In the genomic region with DNA sequence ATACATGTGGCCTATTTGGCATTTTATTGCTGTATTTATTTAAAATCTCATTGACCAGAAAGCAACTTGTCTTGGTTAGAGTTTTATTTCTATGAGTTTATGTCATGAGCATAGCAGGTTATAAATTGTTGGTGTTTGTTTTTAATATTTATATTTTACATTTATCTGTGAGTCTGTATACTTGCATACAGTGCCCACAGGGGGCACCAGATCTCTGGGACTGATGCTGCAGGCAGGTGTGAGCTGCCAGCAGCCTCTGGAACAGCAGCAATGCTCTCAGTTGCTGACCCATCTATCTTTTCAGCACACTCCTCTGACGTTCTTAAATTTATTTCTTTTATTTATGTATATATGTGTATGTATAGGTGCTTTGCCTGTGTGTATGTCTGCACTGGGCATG, we compare ENCODE assay signal across 34 mouse cellular contexts. TPM values are rescaled to one million over a fixed set of nuclear protein-coding genes. Genes with fewer than 3 reads are reported as not detected.
DNase-seq lines count a peak whose midpoint lies in the region; ATAC-seq and TF ChIP-seq lines count a peak whose summit lies in the region.
"Had no signal": no experiment of that assay in that cellular context is flagged by ENCODE, and none has a peak within 500 bp of the region (broad histone marks: within the 10 kb centered on the region; RNA-seq: fewer than 3 reads in every experiment).

No protein-coding gene starts in this region.

- no peak overlapping the region for H3K27ac ChIP-seq in heart, postnatal 0 days (ENCODE audit: low read depth)
- no peak overlapping the region for H3K27ac ChIP-seq in left cerebral cortex, adult 2 months
- no peak overlapping the region for H3K27ac ChIP-seq in thymus, adult 2 months (ENCODE audit: control insufficient read depth, insufficient read depth, low read length)
- H3K27ac ChIP-seq: embryonic facial prominence, embryonic 13.5 days; forebrain, embryonic 12.5 days; hindbrain, embryonic 12.5 days; limb, embryonic 10.5 days; liver, embryonic 15.5 days; lung, embryonic 15.5 days; midbrain, embryonic 10.5 days had no signal

- no peaks in the 10 kb centered on the region for H3K4me1 ChIP-seq in heart, postnatal 0 days (ENCODE audit: control insufficient read depth, insufficient read depth)
- H3K4me1 ChIP-seq in thymus, adult 2 months (replicated peaks; ENCODE audit: control insufficient read depth, insufficient read depth, low read length) = no peaks in the 10 kb centered on the region
- H3K4me1 ChIP-seq: embryonic facial prominence, embryonic 13.5 days; forebrain, embryonic 12.5 days; heart, embryonic 12.5 days; hindbrain, embryonic 12.5 days; limb, embryonic 10.5 days; liver, embryonic 15.5 days; lung, embryonic 15.5 days; midbrain, embryonic 10.5 days had no signal

- no peaks in the 10 kb centered on the region for H3K36me3 ChIP-seq in heart, postnatal 0 days (replicated peaks; ENCODE audit: control insufficient read depth, insufficient read depth, low read length)
- H3K36me3 ChIP-seq in thymus, adult 2 months (ENCODE audit: control insufficient read depth, insufficient read depth, low read length) = no peaks in the 10 kb centered on the region
- H3K36me3 ChIP-seq: embryonic facial prominence, embryonic 13.5 days; forebrain, embryonic 12.5 days; heart, embryonic 12.5 days; hindbrain, embryonic 12.5 days; limb, embryonic 10.5 days; liver, embryonic 15.5 days; lung, embryonic 15.5 days; midbrain, embryonic 10.5 days had no signal

- intact Hi-C loops in left cerebral cortex, adult 2 months (cut with DNase I) = no loop called here
- intact Hi-C loops in left cerebral cortex, postnatal 4 days (cut with DNase I) = no loop called here

- ATAC-seq in heart, postnatal 0 days (ENCODE audit: insufficient read depth, low read depth) = no peak
- ATAC-seq: inflammation-experienced regulatory T-cells, adult 6 months had no signal

- H3K9ac ChIP-seq in heart, postnatal 0 days (replicated peaks; ENCODE audit: low read depth, low read length) = no peak overlapping the region
- H3K9ac ChIP-seq: embryonic facial prominence, embryonic 13.5 days; forebrain, embryonic 12.5 days; heart, embryonic 12.5 days; hindbrain, embryonic 12.5 days; liver, embryonic 15.5 days; lung, embryonic 15.5 days had no signal

- WGBS in heart, postnatal 0 days = 48% methylated on average over 1 of the region's 1 CpGs
- WGBS in thymus, adult 2 months = 40% methylated on average over 1 of the region's 1 CpGs

- H3K9me3 ChIP-seq in heart, postnatal 0 days (replicated peaks; ENCODE audit: control insufficient read depth, low read length) = no peaks in the 10 kb centered on the region
- H3K9me3 ChIP-seq: embryonic facial prominence, embryonic 13.5 days; forebrain, embryonic 12.5 days; heart, embryonic 12.5 days; hindbrain, embryonic 12.5 days; limb, embryonic 10.5 days; liver, embryonic 15.5 days; lung, embryonic 15.5 days; midbrain, embryonic 10.5 days had no signal

- no peak overlapping the region for H3K4me3 ChIP-seq in heart, postnatal 0 days (ENCODE audit: low read depth, low read length)
- no peak overlapping the region for H3K4me3 ChIP-seq in left cerebral cortex, adult 2 months
- no peak overlapping the region for H3K4me3 ChIP-seq in thymus, adult 2 months (ENCODE audit: control insufficient read depth, insufficient read depth, low read length)
- H3K4me3 ChIP-seq: embryonic facial prominence, embryonic 13.5 days; erythroblast, embryonic 14.5 days; forebrain, embryonic 12.5 days; heart, embryonic 12.5 days; hindbrain, embryonic 12.5 days; limb, embryonic 10.5 days; liver, embryonic 15.5 days; lung, embryonic 15.5 days; midbrain, embryonic 10.5 days had no signal

- DNase-seq in heart, postnatal 0 days (ENCODE audit: low spot score) = no peak
- DNase-seq in heart, adult 18-20 months = no peak
- DNase-seq in left cerebral cortex, adult 2 months (ENCODE audit: extremely low spot score in 1 of 2, low spot score in 2 of 2) = no peak
- no peak for DNase-seq in left cerebral cortex, postnatal 4 days
- DNase-seq in A20 (ENCODE audit: low read depth, low spot score) = peak; percentile 2
- DNase-seq in brain, adult 2 months (ENCODE audit: low read depth, low spot score) = peak; percentile 2
- DNase-seq in c-Kit-positive CD71-positive TER-119-positive erythroid progenitor cells, embryonic 14.5 days (ENCODE audit: low spot score) = no peak
- no peak for DNase-seq in thymus, adult 2 months
- DNase-seq: cerebellum, adult 2 months; cerebellum, postnatal 25 days; embryo, embryonic 11 days; liver; lung, postnatal 4 days; right cerebral cortex, adult 18-20 months had no signal

- no peak for TF ChIP-seq EP300 in heart, postnatal 0 days (IDR thresholded peaks at IDR 0.05; ENCODE audit: low read depth)

- H3K27me3 ChIP-seq in heart, postnatal 0 days (ENCODE audit: control insufficient read depth, insufficient read depth, low read length) = no peaks in the 10 kb centered on the region
- no peaks in the 10 kb centered on the region for H3K27me3 ChIP-seq in thymus, adult 2 months (ENCODE audit: control insufficient read depth, insufficient read depth, low read length)
- H3K27me3 ChIP-seq: embryonic facial prominence, embryonic 13.5 days; forebrain, embryonic 12.5 days; heart, embryonic 12.5 days; hindbrain, embryonic 12.5 days; liver, embryonic 15.5 days; lung, embryonic 15.5 days had no signal

- TF ChIP-seq POLR2A in thymus, adult 2 months (IDR thresholded peaks at IDR 0.05; ENCODE audit: control insufficient read depth, extremely low read depth, insufficient read depth, low read length, poor library complexity) = no peak

- peak; percentile 13; the same call in 1 of the 2 replicates for TF ChIP-seq CTCF in heart, postnatal 0 days (IDR thresholded peaks at IDR 0.05; ENCODE audit: low read depth)
- peak; percentile 18 for TF ChIP-seq CTCF in left cerebral cortex, adult 2 months (IDR thresholded peaks at IDR 0.05)
- no peak for TF ChIP-seq CTCF in thymus, adult 2 months (IDR thresholded peaks at IDR 0.05; ENCODE audit: borderline replicate concordance, control insufficient read depth, extremely low read depth, insufficient read depth, low read length, poor library complexity)

- no peak overlapping the region for H3K4me2 ChIP-seq in heart, postnatal 0 days (ENCODE audit: low read depth, low read length)
- H3K4me2 ChIP-seq: embryonic facial prominence, embryonic 13.5 days; forebrain, embryonic 12.5 days; heart, embryonic 12.5 days; hindbrain, embryonic 12.5 days; liver, embryonic 15.5 days; lung, embryonic 15.5 days had no signal

RNA-seq across cellular contexts. Expression of a gene that starts 39.7 kb away (rescaled TPM):
- total RNA-seq in heart, postnatal 0 days (2014; rRNA removed; ENCODE audit: low replicate concordance) = not detected in 2 replicates
- not detected in 2 replicates for polyA plus RNA-seq in heart, postnatal 0 days (2015; fragmentation: Nextera tagmentation; extraction: Ambion mirVana)
- total RNA-seq in heart, adult 18-20 months (2021) = not detected
- total RNA-seq in left cerebral cortex, adult 2 months (2021) = not detected
- not detected for total RNA-seq in left cerebral cortex, postnatal 4 days (2021)
- not detected in 2 replicates for polyA plus RNA-seq in thymus, adult 2 months (2012; rRNA removed)
- total RNA-seq: adrenal gland, postnatal 4 days; gastrocnemius, postnatal 4 days; heart, postnatal 25 days; layer of hippocampus, postnatal 10 days; left cerebral cortex, adult 8-10 months had no signal
- polyA plus RNA-seq: cerebellum, adult 2 months; embryonic facial prominence, embryonic 13.5 days; erythroblast, embryonic 14.5 days; forebrain, embryonic 12.5 days; heart, embryonic 12.5 days; hindbrain, embryonic 12.5 days; inflammation-experienced regulatory T-cells, adult 6 months; limb, embryonic 10.5 days; liver, embryonic 15.5 days; lung, embryonic 15.5 days; midbrain, embryonic 10.5 days; neural tube, embryonic 11.5 days; small intestine, adult 2 months; stomach, embryonic 16.5 days; thymus, postnatal 0 days; urinary bladder, adult 2 months had no signal

RNA-seq across cellular contexts. Expression of a gene that starts 40.9 kb away (rescaled TPM):
- total RNA-seq in heart, postnatal 0 days (2014; rRNA removed; ENCODE audit: low replicate concordance) = not detected in 2 replicates
- polyA plus RNA-seq in heart, postnatal 0 days (2015; fragmentation: Nextera tagmentation; extraction: Ambion mirVana) = not detected in 2 replicates
- total RNA-seq in heart, adult 18-20 months (2021) = not detected
- not detected for total RNA-seq in left cerebral cortex, adult 2 months (2021)
- not detected for total RNA-seq in left cerebral cortex, postnatal 4 days (2021)
- not detected in 2 replicates for polyA plus RNA-seq in thymus, adult 2 months (2012; rRNA removed)
- total RNA-seq: adrenal gland, postnatal 4 days; gastrocnemius, postnatal 4 days; heart, postnatal 25 days; layer of hippocampus, postnatal 10 days; left cerebral cortex, adult 8-10 months had no signal
- polyA plus RNA-seq: cerebellum, adult 2 months; embryonic facial prominence, embryonic 13.5 days; erythroblast, embryonic 14.5 days; forebrain, embryonic 12.5 days; heart, embryonic 12.5 days; hindbrain, embryonic 12.5 days; inflammation-experienced regulatory T-cells, adult 6 months; limb, embryonic 10.5 days; liver, embryonic 15.5 days; lung, embryonic 15.5 days; midbrain, embryonic 10.5 days; neural tube, embryonic 11.5 days; small intestine, adult 2 months; stomach, embryonic 16.5 days; thymus, postnatal 0 days; urinary bladder, adult 2 months had no signal

Comparison
In these comparisons a context has a peak if more than half of its experiments do, and no peak if none do; other contexts are left out.
1. DNase-seq: peak in A20 (single experiment) and brain, adult 2 months (single experiment); none in heart, postnatal 0 days (single experiment), heart, adult 18-20 months (0 of 2), left cerebral cortex, adult 2 months (0 of 2), left cerebral cortex, postnatal 4 days (single experiment), c-Kit-positive CD71-positive TER-119-positive erythroid progenitor cells, embryonic 14.5 days (single experiment) and thymus, adult 2 months (single experiment).